21 mouse cellular contexts compared by ENCODE assay signal in the genomic region with DNA sequence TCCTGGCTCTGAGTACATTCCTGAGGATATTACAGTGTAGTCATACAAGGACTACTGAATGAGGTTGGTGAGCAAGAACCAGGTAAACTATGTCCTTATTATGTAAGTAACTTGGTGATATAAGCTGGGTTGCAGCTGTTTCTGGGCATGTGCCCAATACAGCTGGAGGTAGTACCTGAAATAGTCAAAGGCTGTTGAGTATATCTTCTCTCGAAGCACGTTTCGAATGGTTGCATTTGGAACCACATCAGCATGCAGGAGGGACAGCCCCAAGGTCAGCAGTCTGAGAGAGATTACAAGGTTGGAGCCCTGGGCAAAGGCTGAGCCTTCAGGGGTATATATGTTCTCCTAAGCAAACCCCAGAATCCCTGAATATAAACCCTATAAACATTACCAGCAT. TPM values are rescaled to one million over a fixed set of nuclear protein-coding genes. Genes with fewer than 3 reads are reported as not detected.
"Had no signal": no experiment of that assay in that cellular context is flagged by ENCODE, and none has a peak within 500 bp of the region (broad histone marks: within the 10 kb centered on the region; RNA-seq: fewer than 3 reads in every experiment).

No protein-coding gene starts in this region.

- H3K27me3 ChIP-seq: heart, embryonic 12.5 days; hindbrain, embryonic 12.5 days; intestine, embryonic 15.5 days; limb, embryonic 12.5 days; liver, embryonic 13.5 days had no signal

- H3K4me3 ChIP-seq: heart, embryonic 10.5 days; heart, embryonic 12.5 days; hindbrain, embryonic 10.5 days; hindbrain, embryonic 12.5 days; intestine, embryonic 15.5 days; limb, embryonic 12.5 days; liver, embryonic 13.5 days had no signal

- H3K27ac ChIP-seq: heart, embryonic 10.5 days; hindbrain, embryonic 10.5 days; hindbrain, embryonic 12.5 days; hindbrain, embryonic 14.5 days; intestine, embryonic 15.5 days; limb, embryonic 12.5 days; liver, embryonic 13.5 days had no signal

- DNase-seq: gastrocnemius, postnatal 14 days; gastrocnemius, postnatal 36 days; heart, adult 11 months; heart, postnatal 4 days; kidney, adult 18-20 months; kidney, adult 8-10 months; kidney, postnatal 14 days; kidney, postnatal 36 days; layer of hippocampus, adult 9-11 months; layer of hippocampus, postnatal 36 days; left cerebral cortex, postnatal 4 days; liver; liver, embryonic 13.5 days had no signal

RNA-seq across cellular contexts. Expression of gene Serpind1, which starts 30.4 kb away (rescaled TPM):
- total RNA-seq: gastrocnemius, adult 8-10 months had no signal
